Mouse (Mus musculus): ENCODE data around the gene Cyp11a1.

Gene Cyp11a1

DNA sequence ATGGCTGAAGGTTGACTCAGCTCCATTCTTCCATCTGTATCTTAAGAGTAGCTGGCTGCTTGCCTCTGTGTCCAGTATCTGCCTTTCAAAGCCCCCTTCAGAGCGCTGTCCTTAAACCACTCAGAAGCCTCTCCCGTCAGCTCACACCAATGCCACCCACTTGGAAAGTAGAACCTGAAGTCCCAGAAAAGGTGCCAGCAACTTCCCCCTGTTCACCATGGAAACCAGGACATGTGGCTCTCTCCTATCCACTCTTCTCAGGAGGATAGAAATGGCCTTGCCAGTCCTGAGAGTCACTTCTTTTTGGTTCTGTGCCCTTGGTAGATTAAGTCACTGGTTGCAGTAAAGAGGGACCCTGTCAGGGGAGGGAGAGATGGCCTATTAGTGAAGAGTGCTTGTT lies 7.5 kb upstream of the Cyp11a1 start:
- CTCF ChIA-PET = interaction anchor here (0.6 to 3.3 kb wide), 4 partner anchors 11 to 180 kb away, joined by 3 to 27 read pairs (median 4); no protein-coding TSS in a partner anchor

GRCm38 (mm10) chr9:57999676-58000075 lies 6.5 kb upstream of the Cyp11a1 start:
- CTCF ChIA-PET = interaction anchor here (0.6 to 3.3 kb wide), 2 partner anchors 64 to 195 kb away, joined by 6 to 27 read pairs; no protein-coding TSS in a partner anchor

GRCm38 (mm10) chr9:58003272-58003671 lies 2.9 kb upstream of the Cyp11a1 start:
- CTCF ChIA-PET = no interaction called here

DNA sequence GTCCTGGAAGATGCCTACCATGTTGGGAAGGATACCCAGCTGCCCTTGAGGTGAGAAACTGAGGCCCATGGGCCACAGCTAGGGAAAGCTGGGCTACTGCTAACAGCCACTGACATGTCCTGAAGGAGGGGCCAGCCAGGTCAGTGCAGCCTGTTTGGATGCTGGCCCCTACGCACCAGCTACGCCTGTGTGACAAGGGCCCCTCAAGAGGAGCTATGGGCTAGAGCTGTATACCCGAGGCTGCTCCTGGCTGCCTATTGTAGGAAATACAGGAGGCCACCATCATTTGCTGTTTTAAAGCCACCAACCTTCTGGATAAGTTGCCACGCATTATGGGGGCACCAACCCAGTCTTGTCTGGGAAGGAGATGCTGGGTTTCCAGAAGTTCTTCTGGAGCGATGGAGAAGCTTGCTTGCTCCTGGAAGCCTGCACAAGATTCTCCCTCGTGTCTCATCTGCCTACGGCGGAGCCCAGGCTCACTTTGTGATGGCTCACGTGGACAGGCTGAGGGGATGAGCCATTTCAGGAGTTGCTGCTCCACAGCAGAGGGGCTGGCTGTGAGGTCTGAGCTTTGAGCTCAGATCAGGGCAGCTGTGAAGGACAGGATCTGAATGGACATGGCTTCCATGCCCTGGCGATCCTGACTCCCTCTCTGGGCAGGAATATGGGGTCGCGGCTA lies 2.3 kb downstream of the Cyp11a1 start:
- CTCF ChIA-PET = interaction anchor here (0.6 kb wide), 1 partner anchor 177 kb away, joined by 3 read pairs; no protein-coding TSS in a partner anchor

GRCm38 (mm10) chr9:58009015-58009362 lies 2.8 kb downstream of the Cyp11a1 start:
- CTCF ChIA-PET = interaction anchor here (0.6 kb wide), 1 partner anchor 176 kb away, joined by 3 read pairs; no protein-coding TSS in a partner anchor

- CTCF ChIA-PET = no interaction called here
Observed at GRCm38 (mm10) chr9:58009588-58009987, 3.4 kb downstream of the Cyp11a1 start.

- CTCF ChIA-PET = no interaction called here
Observed at GRCm38 (mm10) chr9:58011027-58011426, 4.8 kb downstream of the Cyp11a1 start.

GRCm38 (mm10) chr9:58011552-58011951 lies 5.3 kb downstream of the Cyp11a1 start:
- CTCF ChIA-PET = no interaction called here

GRCm38 (mm10) chr9:58012486-58012885 lies 6.3 kb downstream of the Cyp11a1 start:
- CTCF ChIA-PET = no interaction called here

- CTCF ChIA-PET = no interaction called here
Observed at GRCm38 (mm10) chr9:58012935-58013334, 6.7 kb downstream of the Cyp11a1 start.

- CTCF ChIA-PET = interaction anchor here (0.8 kb wide), 1 partner anchor 533 kb away, joined by 6 read pairs; no protein-coding TSS in a partner anchor
Observed at GRCm38 (mm10) chr9:58014393-58015160, 8.4 kb downstream of the Cyp11a1 start.

GRCm38 (mm10) chr9:58015856-58016255 lies 9.6 kb downstream of the Cyp11a1 start:
- CTCF ChIA-PET = no interaction called here

GRCm38 (mm10) chr9:58016962-58017361 lies 10.8 kb downstream of the Cyp11a1 start:
- CTCF ChIA-PET = no interaction called here

DNA sequence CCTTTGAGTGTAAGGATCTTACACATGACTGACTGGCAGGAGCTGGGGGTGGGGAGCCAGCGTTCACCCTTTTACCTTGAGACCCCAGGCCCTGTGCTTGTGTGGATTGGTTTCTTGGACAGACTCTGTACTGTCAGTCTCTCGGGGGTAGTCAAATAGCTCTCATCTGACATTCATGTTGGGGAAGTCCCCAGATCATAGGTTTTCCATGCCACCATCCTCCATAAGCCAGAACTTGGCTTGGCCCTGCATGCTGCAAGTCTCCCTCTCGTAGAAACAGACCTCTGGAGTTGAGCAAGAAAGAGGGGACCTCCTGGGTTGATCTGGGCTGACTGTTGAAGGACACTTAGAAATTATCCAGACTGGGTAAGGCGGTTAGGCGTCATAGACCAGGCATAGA lies 12.2 kb downstream of the Cyp11a1 start:
- CTCF ChIA-PET = interaction anchor here (0.8 kb wide), 1 partner anchor 18 kb away, joined by 5 read pairs; no protein-coding TSS in a partner anchor

DNA sequence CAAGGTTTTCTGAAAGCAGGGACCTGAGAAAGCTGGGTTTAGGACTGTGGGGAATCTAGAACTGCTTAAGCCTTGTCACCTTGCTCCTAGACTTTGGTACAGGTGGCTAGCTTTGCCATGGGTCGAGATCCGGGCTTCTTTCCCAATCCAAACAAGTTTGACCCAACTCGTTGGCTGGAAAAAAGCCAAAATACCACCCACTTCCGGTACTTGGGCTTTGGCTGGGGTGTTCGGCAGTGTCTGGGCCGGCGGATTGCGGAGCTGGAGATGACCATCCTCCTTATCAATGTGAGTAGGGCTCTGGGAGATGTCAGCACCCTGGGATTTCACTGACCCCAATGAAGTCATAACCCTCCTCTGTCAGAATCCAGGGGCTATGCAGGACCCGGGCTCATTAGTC lies 19.8 kb downstream of the Cyp11a1 start:
- CTCF ChIA-PET = no interaction called here

DNA sequence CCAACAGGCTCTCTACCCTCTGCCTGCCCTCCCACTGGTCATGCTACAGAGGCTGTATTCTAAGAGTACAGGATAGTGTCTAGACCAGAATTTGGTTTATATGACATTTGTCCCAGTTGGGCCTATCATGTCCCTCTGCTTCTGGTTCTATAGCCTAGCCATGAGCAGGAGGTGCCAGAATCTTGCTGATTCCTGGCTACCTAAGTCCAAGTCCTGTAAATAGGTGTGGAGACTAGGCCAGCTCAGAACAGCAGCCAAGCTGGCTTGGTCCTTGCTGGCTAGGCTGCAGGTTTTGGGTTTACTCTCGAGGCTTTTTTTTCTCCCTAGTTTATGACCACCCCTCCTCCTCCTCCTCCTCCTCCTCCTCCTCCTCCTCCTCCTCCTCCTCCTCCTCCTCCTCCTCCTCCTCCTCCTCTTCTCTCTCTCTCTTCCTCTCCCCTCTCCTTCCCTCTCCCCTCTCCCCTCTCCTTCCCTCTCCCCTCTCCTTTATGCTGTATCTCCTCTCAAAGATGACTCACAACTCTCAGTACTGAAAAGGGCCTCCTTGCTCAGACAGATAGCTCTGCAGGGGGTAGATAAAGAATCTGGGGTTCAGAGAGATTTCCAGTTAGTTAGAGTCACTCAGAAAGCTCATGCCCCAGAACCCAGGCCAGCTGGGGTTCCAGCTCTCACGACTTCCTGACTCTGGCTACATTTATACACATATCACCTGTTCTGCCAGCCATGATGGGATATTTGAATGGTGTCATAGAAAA lies 21.4 kb downstream of the Cyp11a1 start:
- CTCF ChIA-PET = no interaction called here

DNA sequence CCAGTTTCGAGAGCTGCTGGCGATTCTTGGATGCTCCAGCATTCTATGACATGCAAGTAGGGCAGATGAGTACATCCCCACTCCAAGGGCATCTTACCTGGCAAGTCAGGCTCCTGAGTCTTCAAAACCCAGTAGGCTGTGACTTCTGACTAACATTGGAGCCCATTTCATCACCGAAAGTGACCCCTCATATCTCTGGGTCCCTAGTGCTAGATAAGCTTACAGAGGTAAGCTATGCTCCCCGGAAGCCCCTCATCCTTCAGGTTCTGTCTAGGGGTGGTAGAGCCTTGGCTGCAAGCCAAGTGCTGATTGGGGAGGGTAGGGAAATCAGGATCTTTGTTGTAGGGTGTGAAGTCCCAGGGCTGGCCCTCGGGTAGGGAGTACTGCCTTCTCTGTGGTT lies 22.6 kb downstream of the Cyp11a1 start:
- CTCF ChIA-PET = interaction anchor here (0.6 kb wide), 1 partner anchor 486 kb away, joined by 7 read pairs; no protein-coding TSS in a partner anchor

- CTCF ChIA-PET = no interaction called here
Observed at GRCm38 (mm10) chr9:58029635-58030034, 23.4 kb downstream of the Cyp11a1 start.

- CTCF ChIA-PET = no interaction called here
Observed at GRCm38 (mm10) chr9:58031895-58032294, 25.7 kb downstream of the Cyp11a1 start.

DNA sequence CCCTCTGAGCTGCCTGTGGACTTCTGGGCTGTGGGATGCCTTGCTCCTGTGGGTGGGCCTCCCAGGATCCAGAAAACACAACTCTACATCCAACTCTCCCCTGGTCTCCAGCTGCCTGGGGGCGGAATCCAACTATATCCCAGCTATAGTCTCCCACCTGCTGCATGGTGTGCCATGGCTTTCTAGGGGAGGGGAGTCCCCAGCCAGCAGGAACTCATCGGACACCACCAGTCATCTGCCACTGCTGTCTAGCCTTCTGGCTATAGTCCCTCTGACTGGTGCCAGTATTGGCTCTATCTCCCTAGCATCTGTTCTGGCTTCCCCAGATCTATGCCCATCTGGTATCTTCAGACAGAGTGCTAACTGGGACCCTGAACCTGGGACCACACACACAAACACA lies 29.3 kb downstream of the Cyp11a1 start:
- CTCF ChIA-PET = interaction anchor here (0.9 kb wide), 1 partner anchor 17 kb away, joined by 5 read pairs; no protein-coding TSS in a partner anchor

GRCm38 (mm10) chr9:58035951-58036698 lies 29.9 kb downstream of the Cyp11a1 start:
- CTCF ChIA-PET = interaction anchor here (0.9 kb wide), 1 partner anchor 17 kb away, joined by 5 read pairs; no protein-coding TSS in a partner anchor

Data from spleen, embryonic (tissue).